ENCODE assay signal across 8 mouse cellular contexts in the genomic region with DNA sequence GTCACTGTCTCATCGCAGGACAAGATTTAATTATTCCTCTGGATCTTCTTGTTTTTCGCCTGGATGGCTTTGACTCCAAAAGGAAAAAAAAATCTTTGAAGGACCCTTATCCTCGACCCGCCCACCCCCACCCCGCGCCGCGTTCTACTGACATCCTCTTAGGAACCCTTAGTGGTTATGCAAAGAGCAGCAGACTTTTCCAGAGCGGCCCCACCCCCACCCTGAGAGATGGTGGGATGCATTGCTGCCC. TPM values are rescaled to one million over a fixed set of nuclear protein-coding genes. Genes with fewer than 3 reads are reported as not detected.
DNase-seq lines count a peak whose midpoint lies in the region; ATAC-seq and TF ChIP-seq lines count a peak whose summit lies in the region.

No protein-coding gene starts in this region.

- no peaks in the 10 kb centered on the region for H3K9me3 ChIP-seq in intestine, postnatal 0 days (ENCODE audit: control insufficient read depth)
- no peaks in the 10 kb centered on the region for H3K9me3 ChIP-seq in liver, embryonic 15.5 days (replicated peaks)
- no peaks in the 10 kb centered on the region for H3K9me3 ChIP-seq in neural tube, embryonic 14.5 days (ENCODE audit: control insufficient read depth, low read length)

- ATAC-seq in intestine, postnatal 0 days: no peak
- ATAC-seq in liver, embryonic 15.5 days (ENCODE audit: insufficient read depth): no peak
- peak; percentile 21; the same call in 1 of the 2 replicates for ATAC-seq in neural tube, embryonic 14.5 days (ENCODE audit: low read depth)

- no peak for DNase-seq in layer of hippocampus, adult 2 months (ENCODE audit: low spot score in 2 of 2)
- DNase-seq in layer of hippocampus, adult 8-10 months (ENCODE audit: low spot score in 2 of 2): no peak
- DNase-seq in brain, adult 2 months (ENCODE audit: low read depth, low spot score): peak; percentile 56
- peak; percentile 38 for DNase-seq in gastrocnemius, postnatal 10 days
- DNase-seq in B cell, adult 2 months: no peak

- no peak for TF ChIP-seq CTCF in layer of hippocampus, adult 2 months (conservative IDR thresholded peaks at IDR 0.05)
- no peak for TF ChIP-seq CTCF in intestine, postnatal 0 days (IDR thresholded peaks at IDR 0.05; ENCODE audit: low read depth)

- H3K4me2 ChIP-seq in intestine, postnatal 0 days (replicated peaks; ENCODE audit: low read depth): peak overlapping the region; percentile 96
- H3K4me2 ChIP-seq in liver, embryonic 15.5 days: peak overlapping the region; percentile 74
- peak overlapping the region; percentile 91 for H3K4me2 ChIP-seq in neural tube, embryonic 14.5 days (ENCODE audit: low read depth, low read length)

- no peaks in the 10 kb centered on the region for H3K27me3 ChIP-seq in intestine, postnatal 0 days (replicated peaks; ENCODE audit: control insufficient read depth, insufficient read depth, low read length)
- H3K27me3 ChIP-seq in liver, embryonic 15.5 days: peaks cover 87% of the 10 kb centered on the region
- H3K27me3 ChIP-seq in neural tube, embryonic 14.5 days (ENCODE audit: control insufficient read depth, insufficient read depth, low read length): no peaks in the 10 kb centered on the region

- peak overlapping the region; percentile 68 for H3K9ac ChIP-seq in intestine, postnatal 0 days (ENCODE audit: low read depth, low read length)
- H3K9ac ChIP-seq in liver, embryonic 15.5 days: no peak overlapping the region
- H3K9ac ChIP-seq in neural tube, embryonic 14.5 days (replicated peaks; ENCODE audit: low read depth, low read length): peak overlapping the region; percentile 67

- WGBS in intestine, postnatal 0 days: 2% methylated on average over 9 of the region's 9 CpGs
- WGBS in liver, embryonic 15.5 days (ENCODE audit: insufficient replicate concordance): 0% methylated on average over 9 of the region's 9 CpGs
- under 1% methylated on average over 9 of the region's 9 CpGs for WGBS in neural tube, embryonic 14.5 days

- peak overlapping the region; percentile 71 for H3K4me3 ChIP-seq in layer of hippocampus, adult 2 months
- peak overlapping the region; percentile 49 for H3K4me3 ChIP-seq in intestine, postnatal 0 days (ENCODE audit: low read depth, low read length)
- H3K4me3 ChIP-seq in liver, embryonic 15.5 days (replicated peaks): peak overlapping the region; percentile 51
- peak overlapping the region; percentile 47 for H3K4me3 ChIP-seq in neural tube, embryonic 14.5 days (ENCODE audit: low read depth, low read length)

- H3K4me1 ChIP-seq in intestine, postnatal 0 days (replicated peaks; ENCODE audit: control insufficient read depth, insufficient read depth, low read length): no peaks in the 10 kb centered on the region
- H3K4me1 ChIP-seq in liver, embryonic 15.5 days (replicated peaks): peaks cover 24% of the 10 kb centered on the region
- peaks cover 31% of the 10 kb centered on the region for H3K4me1 ChIP-seq in neural tube, embryonic 14.5 days (ENCODE audit: control insufficient read depth, insufficient read depth, low read length)

- no peaks in the 10 kb centered on the region for H3K36me3 ChIP-seq in intestine, postnatal 0 days (ENCODE audit: control insufficient read depth, insufficient read depth)
- H3K36me3 ChIP-seq in liver, embryonic 15.5 days (replicated peaks): no peaks in the 10 kb centered on the region
- no peaks in the 10 kb centered on the region for H3K36me3 ChIP-seq in neural tube, embryonic 14.5 days (ENCODE audit: control insufficient read depth, insufficient read depth, low read length)

- H3K27ac ChIP-seq in layer of hippocampus, adult 2 months: peak overlapping the region; percentile 96
- H3K27ac ChIP-seq in intestine, postnatal 0 days (ENCODE audit: low read depth, low read length): peak overlapping the region; percentile 96
- H3K27ac ChIP-seq in liver, embryonic 15.5 days (replicated peaks): peak overlapping the region; percentile 83
- peak overlapping the region; percentile 94 for H3K27ac ChIP-seq in neural tube, embryonic 14.5 days (ENCODE audit: low read depth, low read length)

RNA-seq across cellular contexts. Expression of gene Id2, which starts 2.3 kb away (rescaled TPM):
- 10 to 100 TPM; 97.6 to 98.3 TPM for total RNA-seq in layer of hippocampus, adult 2 months (2021)
- total RNA-seq in layer of hippocampus, adult 8-10 months (2022): 10 to 100 TPM; 76.7 to 87.4 (median 81.8) TPM
- total RNA-seq in gastrocnemius, postnatal 10 days (2021): 10 to 100 TPM; 11.4 to 12.8 TPM
- 313 and 344 TPM in 2 replicates for polyA plus RNA-seq in intestine, postnatal 0 days (2015; fragmentation: Nextera tagmentation; extraction: Ambion mirVana)
- 105 and 126 TPM in 2 replicates for polyA plus RNA-seq in liver, embryonic 15.5 days (2015; fragmentation: Nextera tagmentation; extraction: Ambion mirVana)
- polyA plus RNA-seq in neural tube, embryonic 14.5 days (2014; fragmentation: Nextera tagmentation; extraction: Ambion mirVana): 371 and 388 TPM in 2 replicates

Comparison
In these comparisons a context has a peak if more than half of its experiments do, and no peak if none do; other contexts are left out.
1. DNase-seq: peak in brain, adult 2 months (single experiment) and gastrocnemius, postnatal 10 days (single experiment); none in layer of hippocampus, adult 2 months (0 of 2), layer of hippocampus, adult 8-10 months (0 of 2) and B cell, adult 2 months (0 of 2).
2. RNA of gene Id2, which starts 2.3 kb away (total RNA-seq): 97.6 to 98.3 TPM in layer of hippocampus, adult 2 months and 76.7 to 87.4 TPM in layer of hippocampus, adult 8-10 months; 11.4 to 12.8 TPM in gastrocnemius, postnatal 10 days; every median in the first group is over 4 times any median in the second.
3. Peak in every context shown above with its lines, with median percentiles within 50 percentile points of each other: H3K27ac ChIP-seq, H3K4me3 ChIP-seq and H3K4me2 ChIP-seq.